Mouse (Mus musculus) spleen, postnatal 4 days (tissue): Measurements from ENCODE around the gene Lrrn3.

Experiments used
- DNase-seq, 2 experiments: peaks; one replicate each; pipeline ENCODE4 v3.0.0; 2022; ENCODE audit warnings: low spot score in 2 of 2

Lrrn3 gene

GRCm38 (mm10) chr12:41486331-41486730, at the start of gene Lrrn3:
Lrrn3 (minus strand) TSS chr12:41486431.
- DNase-seq = no peak

- DNase-seq = no peak
These were observed 42.2 kb upstream of the Lrrn3 start for GRCm38 (mm10) chr12:41528410-41528809.

GRCm38 (mm10) chr12:41526688-41527087, 40.5 kb upstream of the Lrrn3 start:
- DNase-seq = no peak

- no peak for DNase-seq
These were observed 35.4 kb upstream of the Lrrn3 start for GRCm38 (mm10) chr12:41521671-41522070.

- DNase-seq = no peak
These were observed 34.1 kb upstream of the Lrrn3 start for GRCm38 (mm10) chr12:41520326-41520725.

- no peak for DNase-seq
These were observed 32.7 kb upstream of the Lrrn3 start for GRCm38 (mm10) chr12:41518897-41519296.

GRCm38 (mm10) chr12:41510588-41510987, 24.4 kb upstream of the Lrrn3 start:
- DNase-seq = no peak

GRCm38 (mm10) chr12:41508610-41509009, 22.4 kb upstream of the Lrrn3 start:
- DNase-seq = no peak

- DNase-seq = no peak
These were observed 14.0 kb upstream of the Lrrn3 start for GRCm38 (mm10) chr12:41500049-41500820.

- no peak for DNase-seq
These were observed 8.4 kb upstream of the Lrrn3 start for GRCm38 (mm10) chr12:41494620-41495019.

- no peak for DNase-seq
These were observed 774 bp upstream of the Lrrn3 start for GRCm38 (mm10) chr12:41487005-41487404.

- DNase-seq = no peak
These were observed 567 bp downstream of the Lrrn3 start for GRCm38 (mm10) chr12:41485512-41486215.

- DNase-seq = no peak
These were observed 1.3 kb downstream of the Lrrn3 start for GRCm38 (mm10) chr12:41484689-41485511.

- DNase-seq = no peak
These were observed 2.4 kb downstream of the Lrrn3 start for GRCm38 (mm10) chr12:41483593-41484451.

GRCm38 (mm10) chr12:41483091-41483592, 3.1 kb downstream of the Lrrn3 start:
- DNase-seq = no peak

GRCm38 (mm10) chr12:41481486-41481885, 4.7 kb downstream of the Lrrn3 start:
- DNase-seq = no peak

- no peak for DNase-seq
These were observed 17.0 kb downstream of the Lrrn3 start for GRCm38 (mm10) chr12:41469096-41469801.

GRCm38 (mm10) chr12:41468374-41468991, 17.7 kb downstream of the Lrrn3 start:
- DNase-seq = no peak

GRCm38 (mm10) chr12:41438446-41438845, 47.8 kb downstream of the Lrrn3 start:
- peak in 1 of 2 experiments; percentile 12 for DNase-seq
